Mouse (Mus musculus) liver, embryonic 15.5 days (tissue): ENCODE measurements around the gene Mterf2. TPM values are rescaled to one million over a fixed set of nuclear protein-coding genes. Genes with fewer than 3 reads are reported as not detected.

Experiments
- ATAC-seq: fragments of 200-750 bp; cut with Nextera tagmentation; 2 replicates; pipeline ENCODE4 v1.8.0; 2017; ENCODE audit warnings: moderate number of reproducible peaks, mild to moderate bottlenecking, moderate library complexity; ENCODE audit not compliant: insufficient read depth
- H3K27ac ChIP-seq: fragments of 300-500 bp; sonication (generic); replicated peaks from 2 replicates; pipeline ENCODE4 v1.5.1; 2015; ENCODE audit warnings: mild to moderate bottlenecking, inconsistent platforms
- H3K27me3 ChIP-seq: fragments of 300-500 bp; sonication (generic); 2 replicates; pipeline ENCODE4 v1.6.1; 2015; ENCODE audit warnings: mild to moderate bottlenecking, inconsistent platforms
- H3K36me3 ChIP-seq: fragments of 300-500 bp; sonication (generic); replicated peaks from 2 replicates; pipeline ENCODE4 v1.6.1; 2015; ENCODE audit warnings: moderate library complexity, mild to moderate bottlenecking, inconsistent platforms
- H3K4me1 ChIP-seq: fragments of 300-500 bp; sonication (generic); replicated peaks from 2 replicates; pipeline ENCODE4 v1.6.1; 2015; ENCODE audit warnings: inconsistent platforms
- H3K4me2 ChIP-seq: fragments of 300-500 bp; sonication (generic); 2 replicates; pipeline ENCODE4 v1.6.1; 2015; ENCODE audit warnings: moderate library complexity, mild to moderate bottlenecking, inconsistent platforms
- H3K4me3 ChIP-seq: fragments of 300-500 bp; sonication (generic); replicated peaks from 2 replicates; pipeline ENCODE4 v1.5.1; 2015; ENCODE audit warnings: mild to moderate bottlenecking, inconsistent platforms
- H3K9ac ChIP-seq: fragments of 300-500 bp; sonication (generic); 2 replicates; pipeline ENCODE4 v1.6.1; 2015; ENCODE audit warnings: moderate library complexity, mild to moderate bottlenecking, inconsistent platforms
- H3K9me3 ChIP-seq: fragments of 300-500 bp; sonication (generic); replicated peaks from 2 replicates; pipeline ENCODE4 v1.6.1; 2016; ENCODE audit warnings: inconsistent platforms
- WGBS: fragments of 180-500 bp; shearing (Covaris S2); methylation state at CpG from one replicate; pipeline ENCODE4 v1.1.7; 2015; ENCODE audit warnings: mixed read lengths; ENCODE audit not compliant: insufficient replicate concordance; 5-methylcytosine and 5-hydroxymethylcytosine counted together
- polyA plus RNA-seq: library from polyadenylated mRNA; unstranded; fragments of >200 nt; fragmentation: Nextera tagmentation; extraction: Ambion mirVana; gene quantifications from 2 replicates; pipeline ENCODE4 v1.2.1, GENCODE M21; 2015

Mterf2 gene
- polyA plus RNA-seq, 1 experiment from 2014 or later = 4.9 TPM

- Histone ChIP-seq H3K4me3 (no peak overlapping the region), H3K27me3 (no peaks in the 10 kb centered on the region), H3K9ac (no peak overlapping the region), H3K4me2 (no peak overlapping the region), H3K27ac (no peak overlapping the region), H3K9me3 (no peaks in the 10 kb centered on the region), H3K4me1 (no peaks in the 10 kb centered on the region), H3K36me3 (peaks cover 7% of the 10 kb centered on the region; the same call in 1 of the 2 replicates)
- WGBS = 70% methylated on average over 6 of the region's 6 CpGs
- no peak for ATAC-seq
Measured at GRCm38 (mm10) chr10:85136573-85136972, 8.7 kb upstream of the Mterf2 start.

- ATAC-seq = peak; percentile 15
- peak overlapping the region; percentile 66 for H3K4me3 ChIP-seq
- peaks cover 7% of the 10 kb centered on the region; the same call in 1 of the 2 replicates for H3K36me3 ChIP-seq
- no peaks in the 10 kb centered on the region for H3K9me3 ChIP-seq
- peak overlapping the region; percentile 77 for H3K4me2 ChIP-seq
- no peaks in the 10 kb centered on the region for H3K27me3 ChIP-seq
- 10% methylated on average over 7 of the region's 7 CpGs for WGBS
- peak overlapping the region; percentile 66 for H3K9ac ChIP-seq
- peaks cover 17% of the 10 kb centered on the region for H3K4me1 ChIP-seq
- no peak overlapping the region for H3K27ac ChIP-seq
Measured at GRCm38 (mm10) chr10:85128453-85128852, 626 bp upstream of the Mterf2 start.

GRCm38 (mm10) chr10:85125184-85125583 lies 2.6 kb downstream of the Mterf2 start:
- Histone ChIP-seq H3K4me3 (no peak overlapping the region), H3K4me1 (peaks cover 17% of the 10 kb centered on the region), H3K36me3 (peaks cover 15% of the 10 kb centered on the region), H3K9me3 (no peaks in the 10 kb centered on the region), H3K27me3 (no peaks in the 10 kb centered on the region), H3K4me2 (no peak overlapping the region), H3K9ac (no peak overlapping the region), H3K27ac (no peak overlapping the region)
- no peak for ATAC-seq
- 72% methylated on average over 13 of the region's 13 CpGs for WGBS

- H3K9me3 ChIP-seq = no peaks in the 10 kb centered on the region
- no peak overlapping the region for H3K9ac ChIP-seq
- peaks cover 20% of the 10 kb centered on the region; the same call in 1 of the 2 replicates for H3K36me3 ChIP-seq
- WGBS = 81% methylated on average over 4 of the region's 4 CpGs
- H3K27me3 ChIP-seq = no peaks in the 10 kb centered on the region
- no peaks in the 10 kb centered on the region for H3K4me1 ChIP-seq
- H3K27ac ChIP-seq = no peak overlapping the region
- no peak overlapping the region for H3K4me3 ChIP-seq
- H3K4me2 ChIP-seq = no peak overlapping the region
- no peak for ATAC-seq
Measured at GRCm38 (mm10) chr10:85114409-85114808, 13.4 kb downstream of the Mterf2 start.

GRCm38 (mm10) chr10:85103085-85103885 lies 24.5 kb downstream of the Mterf2 start:
- Histone ChIP-seq H3K4me2 (peak overlapping the region; percentile 93), H3K9ac (peak overlapping the region; percentile 93), H3K9me3 (no peaks in the 10 kb centered on the region), H3K4me3 (peak overlapping the region; percentile 91), H3K4me1 (peaks cover 29% of the 10 kb centered on the region), H3K27ac (peak overlapping the region; percentile 90), H3K36me3 (no peaks in the 10 kb centered on the region), H3K27me3 (no peaks in the 10 kb centered on the region)
- under 1% methylated on average over 34 of the region's 34 CpGs for WGBS
- ATAC-seq = peak; percentile 4; the same call in 1 of the 2 replicates

GRCm38 (mm10) chr10:85102247-85103084 lies 25.4 kb downstream of the Mterf2 start, which contains the start of the genes Fhl4 and Tmem263:
Fhl4 (minus strand) TSS chr10:85102495.
Tmem263 (plus strand) TSS chr10:85102627.
- H3K4me3 ChIP-seq = peak within 1 kb of the TSS; percentile 91
- H3K36me3 ChIP-seq = no peaks in the 10 kb centered on the region
- peaks cover 29% of the 10 kb centered on the region for H3K4me1 ChIP-seq
- peak within 1 kb of the TSS; percentile 93 for H3K4me2 ChIP-seq
- ATAC-seq = peak; percentile 93
- under 1% methylated on average over 93 of the region's 96 CpGs for WGBS
- peak within 1 kb of the TSS; percentile 90 for H3K27ac ChIP-seq
- no peaks in the 10 kb centered on the region for H3K27me3 ChIP-seq
- no peaks in the 10 kb centered on the region for H3K9me3 ChIP-seq
- H3K9ac ChIP-seq = peak within 1 kb of the TSS; percentile 93

- Histone ChIP-seq H3K4me1 (peaks cover 29% of the 10 kb centered on the region), H3K27me3 (no peaks in the 10 kb centered on the region), H3K9ac (peak overlapping the region; percentile 93), H3K27ac (peak overlapping the region; percentile 90), H3K9me3 (no peaks in the 10 kb centered on the region), H3K4me3 (peak overlapping the region; percentile 91), H3K36me3 (no peaks in the 10 kb centered on the region), H3K4me2 (peak overlapping the region; percentile 93)
- 0% methylated on average over 10 of the region's 10 CpGs for WGBS
- peak; percentile 5; the same call in 1 of the 2 replicates for ATAC-seq
Measured at GRCm38 (mm10) chr10:85101841-85102240, 26.0 kb downstream of the Mterf2 start.

- Histone ChIP-seq H3K9me3 (no peaks in the 10 kb centered on the region), H3K4me1 (no peaks in the 10 kb centered on the region), H3K27ac (no peak overlapping the region), H3K4me3 (no peak overlapping the region), H3K9ac (no peak overlapping the region), H3K27me3 (no peaks in the 10 kb centered on the region), H3K36me3 (no peaks in the 10 kb centered on the region), H3K4me2 (no peak overlapping the region)
- ATAC-seq = no peak
- WGBS = 57% methylated on average over 4 of the region's 4 CpGs
Measured at GRCm38 (mm10) chr10:85071605-85072152, 56.1 kb downstream of the Mterf2 start.

Other genes with a start within 250 kb of the Mterf2 start
- gene Ric8b, start 210.4 kb downstream of the Mterf2 start, polyA plus RNA-seq = 3.6 and 3.8 TPM in 2 replicates
- 0.22 and 0.39 TPM in 2 replicates for gene Fhl4, start 25.5 kb downstream of the Mterf2 start, polyA plus RNA-seq
- 16.2 and 16.8 TPM in 2 replicates for gene Tmem263, start 25.4 kb downstream of the Mterf2 start, polyA plus RNA-seq
- 6.9 TPM in 2 replicates for gene Cry1, start 57.0 kb upstream of the Mterf2 start, polyA plus RNA-seq